Mouse (Mus musculus): ENCODE data around the gene Ibsp. TPM values are rescaled to one million over a fixed set of nuclear protein-coding genes. Genes with fewer than 3 reads are reported as not detected.

The Ibsp gene
- not detected in 4 replicates for total RNA-seq (2023; ENCODE audit: inconsistent age)

GRCm38 (mm10) chr5:104298994-104299393, at the start of gene Ibsp:
Gene Ibsp, plus strand, starts transcription at chr5:104299171.

GRCm38 (mm10) chr5:104325029-104325428, 26.1 kb downstream of the Ibsp start, which contains the start of gene Mepe:
Gene Mepe, plus strand, starts transcription at chr5:104325329.

Other genes with a start within 250 kb of the Ibsp start
- not detected in 4 replicates for gene Gm17660, start 221.6 kb upstream of the Ibsp start, total RNA-seq (2023; ENCODE audit: inconsistent age)
- not detected in 4 replicates for gene Sparcl1, start 185.4 kb upstream of the Ibsp start, total RNA-seq (2023; ENCODE audit: inconsistent age)
- not detected in 4 replicates for gene Dspp, start 128.5 kb upstream of the Ibsp start, total RNA-seq (2023; ENCODE audit: inconsistent age)
- not detected in 4 replicates for gene Dmp1, start 96.6 kb upstream of the Ibsp start, total RNA-seq (2023; ENCODE audit: inconsistent age)
- not detected in 4 replicates for gene Mepe, start 26.2 kb downstream of the Ibsp start, total RNA-seq (2023; ENCODE audit: inconsistent age)
- 0.69 to 1.1 TPM (median 0.81 TPM) in 4 replicates for gene Spp1, start 135.9 kb downstream of the Ibsp start, total RNA-seq (2023; ENCODE audit: inconsistent age)
- gene Pkd2, start 160.3 kb downstream of the Ibsp start, total RNA-seq (2023; ENCODE audit: inconsistent age), result not detected in 4 replicates
- gene BC005561, start 209.2 kb downstream of the Ibsp start, total RNA-seq (2023; ENCODE audit: inconsistent age), result 14.1 to 17.8 TPM (median 17.1 TPM) in 4 replicates

Data from B cell, adult (primary cell).